Mouse (Mus musculus): ENCODE results near the gene Unc119.

GRCm38 (mm10) chr11:78367456-78368225 is 24.4 kb downstream of the Unc119 start:
- TF ChIP-seq CTCF (IDR thresholded peaks at IDR 0.05; ENCODE audit: low read depth, low read length) (no peak), POLR2A (IDR thresholded peaks at IDR 0.05; ENCODE audit: extremely low read depth, insufficient read depth, low read length) (no peak)

Data from liver, adult 2 months (tissue).